Mouse (Mus musculus): ENCODE results near the gene Notch1.

Notch1 gene

DNA sequence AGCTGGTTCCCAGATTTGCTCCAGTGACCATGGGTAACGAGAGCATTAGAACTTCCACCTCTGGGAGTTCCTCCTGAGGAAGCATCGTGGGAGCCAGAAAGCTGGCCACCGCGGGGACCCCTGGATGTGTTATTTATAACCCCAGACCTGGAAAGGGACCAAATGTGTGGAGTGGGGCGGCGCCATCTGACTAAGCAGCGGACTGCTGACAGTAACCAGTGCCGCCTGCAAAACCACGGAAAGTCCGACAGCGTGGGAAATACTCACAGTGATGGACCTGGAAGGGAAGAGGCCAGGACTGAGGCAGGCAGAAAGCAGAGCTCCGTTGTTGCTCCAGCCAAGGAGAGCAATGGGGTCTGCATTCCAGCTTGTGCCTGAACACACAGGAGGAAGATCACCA, at the start of gene Notch1:
Notch1 (minus strand) TSS at position 389 of the 400 bp plus-strand sequence.
- peak; percentile 66 for DNase-seq

DNA sequence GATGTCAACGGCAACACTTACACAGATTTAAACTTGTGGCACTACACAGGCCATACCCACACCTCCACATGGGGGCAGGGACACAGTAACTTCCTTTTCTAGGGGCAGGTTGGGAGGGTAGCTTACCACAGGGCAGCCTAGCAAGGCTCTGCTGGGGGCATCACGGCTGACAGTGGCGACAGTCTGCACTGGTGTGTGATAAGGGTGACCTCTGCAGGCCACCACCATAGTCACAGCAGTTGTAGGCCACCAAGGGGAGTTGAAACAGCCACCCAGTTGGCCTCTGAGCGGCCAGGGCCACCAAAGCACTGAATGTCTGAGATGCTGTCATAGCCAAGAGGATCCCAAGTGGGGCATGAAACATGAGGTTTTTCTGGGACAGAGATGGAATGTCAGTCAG, 49.8 kb upstream of the Notch1 start:
- DNase-seq: peak; percentile 82

DNA sequence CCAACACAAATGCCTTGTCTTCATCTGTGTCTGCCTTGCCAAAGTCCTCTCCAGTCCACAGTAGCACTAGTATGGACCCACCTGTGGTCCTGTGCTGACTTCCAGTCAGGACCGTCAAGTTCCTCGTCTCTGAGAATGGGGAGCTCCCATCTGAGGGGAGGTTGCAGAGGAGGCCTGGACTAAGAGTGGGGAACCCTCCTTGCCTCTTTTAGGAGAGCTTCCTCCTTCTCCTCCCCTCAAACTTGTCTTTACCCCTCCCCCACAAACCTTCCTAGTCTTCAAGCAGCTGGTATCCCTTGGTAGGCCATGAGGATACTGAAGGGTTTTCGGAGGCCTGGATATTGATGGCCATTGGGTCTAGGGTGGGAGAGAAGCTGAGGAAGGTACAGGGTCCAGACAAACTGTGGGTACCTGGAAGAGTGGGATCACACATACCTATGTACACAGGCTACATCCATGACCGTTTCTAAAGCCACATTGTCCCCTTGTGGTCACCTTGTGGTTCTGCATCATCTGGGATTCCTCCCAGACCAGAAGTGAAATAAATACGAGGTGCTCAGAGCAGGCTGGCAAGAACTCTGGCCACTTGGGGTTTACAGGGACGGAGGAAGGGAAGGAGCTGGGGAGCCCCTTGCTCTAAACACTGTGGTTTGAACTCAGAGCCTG, 45.0 kb upstream of the Notch1 start:
- peak; percentile 78 for DNase-seq

DNA sequence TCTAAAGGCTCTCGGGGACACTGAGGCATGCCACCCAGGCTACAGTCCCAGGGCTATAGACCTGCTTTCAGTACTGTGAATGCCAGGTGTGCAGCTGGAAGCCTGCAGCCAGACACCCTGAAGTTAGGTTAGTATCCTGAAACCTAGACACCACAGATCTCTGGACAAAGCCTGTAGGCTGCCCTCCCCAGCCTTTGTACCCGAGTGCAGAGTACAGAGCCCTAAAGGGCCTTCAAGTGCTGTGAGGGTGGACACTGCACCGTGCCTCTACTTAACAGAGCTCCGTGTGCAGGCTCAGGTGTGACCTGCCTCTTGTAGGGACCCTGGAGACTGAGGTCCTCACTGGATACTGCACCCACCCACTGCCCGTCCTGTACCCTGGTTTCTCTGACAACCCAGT, 44.0 kb upstream of the Notch1 start:
- DNase-seq: no peak

DNA sequence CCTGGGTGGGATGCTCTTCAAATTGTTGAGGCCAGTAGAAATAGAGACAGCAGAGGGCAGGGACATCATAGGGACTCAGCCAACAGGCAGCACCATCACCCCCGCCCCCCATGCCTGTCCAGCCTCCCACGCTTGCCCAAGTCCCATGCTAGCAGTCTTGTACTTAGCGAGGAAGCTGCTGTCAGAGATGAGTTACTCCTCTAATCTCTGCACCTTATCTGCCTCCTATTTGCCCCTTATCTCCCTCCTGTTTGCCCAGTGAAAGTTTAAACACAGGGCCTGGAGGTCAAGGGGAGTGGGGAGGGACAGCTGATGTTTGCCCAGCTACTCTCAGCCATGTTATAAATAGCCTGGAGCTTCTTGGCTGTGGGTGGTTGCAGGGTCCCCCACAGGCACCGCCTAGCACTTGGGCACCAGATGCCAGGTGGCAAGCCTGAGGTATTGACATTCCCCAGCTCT, 40.1 kb upstream of the Notch1 start:
- peak; percentile 76 for DNase-seq

DNA sequence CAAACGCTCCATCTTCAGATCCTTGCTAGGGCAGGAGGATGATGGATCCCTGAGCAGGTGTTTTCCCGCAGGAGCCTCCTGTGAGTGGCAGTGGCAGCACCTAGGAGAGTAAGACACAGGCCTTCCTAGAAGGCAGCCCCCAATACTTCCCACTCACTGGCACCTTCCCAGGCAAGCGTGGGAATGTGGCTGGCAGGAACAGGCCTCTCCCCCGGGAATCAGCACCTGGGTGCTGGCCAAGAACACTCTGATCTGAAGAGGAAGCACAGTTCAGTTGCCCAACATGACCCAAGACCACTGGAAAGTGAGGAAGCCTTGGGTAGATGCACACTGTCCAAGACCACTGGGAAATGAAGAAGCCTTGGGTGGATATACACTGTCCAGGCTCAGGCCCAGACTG, 38.6 kb upstream of the Notch1 start:
- DNase-seq: peak; percentile 86

DNA sequence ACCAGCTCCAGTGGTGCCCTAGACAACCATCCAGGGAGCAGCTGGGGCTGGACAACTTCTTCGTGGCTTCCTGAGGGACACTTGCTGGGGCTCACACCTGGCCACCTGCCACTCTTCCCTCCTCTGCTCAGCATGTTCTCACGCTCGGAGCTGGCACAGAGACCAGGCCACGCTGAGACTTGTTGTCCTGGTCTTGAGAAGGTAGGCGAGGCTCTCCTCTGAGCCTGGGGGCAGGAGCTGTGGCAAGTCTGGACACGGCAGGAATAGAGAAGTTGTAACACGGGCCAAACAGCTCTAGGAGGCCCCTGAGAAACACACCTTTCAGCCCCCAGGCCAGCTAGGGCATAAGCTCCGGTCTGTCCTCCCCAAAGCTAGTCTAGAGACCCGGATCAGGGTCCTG, 37.4 kb upstream of the Notch1 start:
- DNase-seq: peak; percentile 61

DNA sequence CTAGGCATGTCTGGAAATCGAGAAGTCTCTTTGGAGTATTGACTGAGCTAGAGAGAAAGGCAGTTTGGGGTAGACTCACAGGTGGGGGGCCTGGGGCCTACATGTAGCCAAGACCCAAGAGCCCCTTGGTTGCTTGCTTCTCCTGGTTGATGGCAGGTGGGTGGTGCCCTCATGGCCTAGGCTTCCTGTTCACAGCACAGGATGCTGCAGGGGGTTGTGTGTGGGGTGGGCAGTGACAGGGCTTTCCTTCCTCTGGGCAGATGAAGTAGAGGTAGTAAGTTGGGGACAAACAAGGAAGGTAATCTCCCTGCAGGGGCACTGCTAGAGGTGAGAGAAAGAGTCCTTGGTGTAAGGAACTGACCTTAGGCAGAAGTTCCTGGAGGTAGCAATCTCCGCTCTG, 35.6 kb upstream of the Notch1 start:
- DNase-seq: no peak

DNA sequence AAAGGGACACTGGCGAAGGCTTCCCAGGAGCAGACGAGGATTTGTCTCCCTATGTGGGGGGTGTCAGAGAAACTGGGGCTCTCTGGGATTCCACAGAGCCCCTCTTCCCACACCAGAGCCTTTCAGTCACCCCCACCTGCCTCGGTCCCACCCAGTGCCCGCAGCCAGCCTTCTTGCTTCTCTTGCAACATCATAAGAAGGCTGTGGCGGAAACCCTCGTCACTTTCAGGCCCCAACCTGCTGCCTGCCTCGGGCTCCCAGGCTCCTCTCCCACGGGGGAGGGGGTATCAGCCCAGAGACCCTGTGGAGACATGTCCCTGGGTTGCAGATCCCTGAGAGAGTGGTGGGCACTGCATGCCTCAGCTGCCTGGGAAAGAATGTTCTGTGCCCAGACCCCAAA, 35.0 kb upstream of the Notch1 start:
- no peak for DNase-seq

DNA sequence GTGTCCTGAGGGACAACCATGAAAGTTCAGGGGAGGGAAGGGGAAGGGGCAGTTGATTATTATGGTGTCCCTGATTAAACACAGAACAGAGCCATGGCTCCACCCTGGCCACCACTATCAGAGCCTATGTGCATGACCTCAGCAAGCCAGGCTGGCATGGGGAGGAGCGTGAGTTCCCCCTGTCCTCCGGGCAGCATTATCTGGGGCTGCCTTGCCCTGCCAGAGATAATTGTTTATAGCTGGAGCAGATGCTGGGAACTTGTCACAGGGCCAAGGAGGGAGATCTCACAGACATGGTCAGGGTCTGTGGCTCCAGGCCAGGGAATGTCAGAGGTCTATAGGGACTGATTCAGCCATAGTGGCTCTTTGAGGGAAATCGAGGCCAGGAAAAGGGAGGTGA, 34.3 kb upstream of the Notch1 start:
- DNase-seq: no peak

DNA sequence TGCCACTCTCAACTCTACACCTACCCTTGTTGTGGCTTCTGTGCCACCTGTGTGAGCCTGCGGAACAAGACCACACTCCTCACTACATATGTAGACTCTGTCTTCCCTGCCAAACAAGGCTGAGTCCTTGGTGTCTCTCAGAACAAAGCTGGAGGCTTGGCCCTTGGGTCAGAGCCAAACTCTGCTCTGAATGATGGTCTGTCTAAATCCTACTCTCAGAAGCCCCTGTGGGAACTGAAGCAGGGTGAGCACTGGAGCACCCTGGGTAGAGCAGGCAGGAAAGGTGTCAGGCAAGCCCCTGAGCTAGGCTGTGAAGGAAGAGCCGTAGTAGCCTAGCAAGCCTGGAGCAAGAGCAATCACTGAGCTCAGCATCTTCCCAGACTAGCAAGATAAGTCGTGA, 33.7 kb upstream of the Notch1 start:
- no peak for DNase-seq

DNA sequence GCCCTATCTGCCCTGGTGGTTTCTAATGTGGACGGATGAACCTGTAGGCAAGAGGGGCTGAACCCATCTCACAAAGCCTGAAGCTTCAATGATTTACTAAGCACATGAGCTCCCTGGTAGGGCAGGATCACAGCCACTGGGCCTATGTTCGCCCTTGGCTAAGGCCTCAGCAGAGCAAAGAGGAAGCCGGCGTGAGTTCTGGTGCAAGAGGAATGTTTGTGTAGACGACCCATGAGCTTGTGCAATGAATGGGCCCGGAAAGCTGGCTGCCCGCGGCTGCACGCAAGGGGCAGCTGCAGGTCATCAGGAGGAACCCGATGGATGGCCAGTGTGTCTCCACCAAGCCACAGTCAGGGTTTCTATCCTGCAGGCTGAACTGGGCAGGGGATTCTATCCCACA, 33.3 kb upstream of the Notch1 start:
- peak; percentile 72 for DNase-seq

DNA sequence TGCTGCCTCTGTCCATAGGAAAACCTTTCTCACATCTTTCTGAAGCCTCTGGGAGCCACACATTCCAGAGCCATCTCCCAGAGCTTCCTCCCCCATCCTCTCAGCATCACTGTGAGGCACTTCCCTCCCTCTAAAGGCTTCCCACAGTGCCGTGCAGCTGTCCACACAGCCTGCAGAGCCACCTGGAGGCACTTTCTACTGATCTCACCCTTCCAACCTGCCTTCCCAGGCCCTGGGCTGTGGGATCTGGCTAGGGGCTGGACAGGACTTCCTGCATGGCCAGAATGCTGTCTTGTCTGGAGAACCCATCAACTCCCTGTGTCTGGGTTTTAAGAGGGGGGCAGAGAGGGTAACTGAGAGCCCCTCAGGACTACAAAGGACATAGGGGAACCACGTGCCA, 31.0 kb upstream of the Notch1 start:
- no peak for DNase-seq

DNA sequence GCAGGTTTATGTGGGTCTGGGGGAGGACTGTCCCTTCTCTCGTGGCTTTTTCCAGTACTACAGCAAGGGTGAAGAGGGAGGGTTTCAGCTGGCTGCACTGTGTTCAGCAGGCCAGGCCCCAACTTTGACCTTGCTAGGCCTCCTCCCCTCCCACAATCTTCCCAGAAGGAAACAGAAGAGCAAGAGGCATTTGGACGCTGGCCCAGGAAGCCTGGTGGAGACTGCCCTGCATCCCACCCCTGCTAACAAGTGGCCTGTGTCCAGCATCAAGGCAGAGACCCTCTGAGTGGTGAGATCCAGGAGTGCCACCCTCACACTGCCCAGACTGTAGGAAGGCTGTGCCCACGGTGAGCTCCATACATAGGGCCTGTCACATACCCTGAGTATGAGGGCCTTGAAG, 27.8 kb upstream of the Notch1 start:
- DNase-seq: peak; percentile 69

DNA sequence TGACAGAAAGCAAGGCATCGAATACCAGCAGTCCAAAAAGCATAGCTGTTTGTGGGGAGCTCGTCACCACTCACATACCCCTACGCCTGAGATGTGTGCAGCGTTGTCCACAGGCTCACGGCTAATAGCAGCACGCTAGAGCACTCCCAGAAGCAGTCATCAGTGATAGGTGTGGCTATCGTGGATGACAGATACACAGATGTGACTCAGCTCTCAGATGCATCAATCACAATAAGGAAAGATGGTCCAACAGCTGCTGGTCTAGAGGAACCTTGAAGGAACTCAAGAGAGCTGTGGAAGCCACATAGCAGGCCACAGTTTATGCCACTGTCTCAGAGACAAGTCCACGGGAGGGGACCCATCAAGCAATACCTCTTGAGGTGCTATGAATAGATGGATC, 27.3 kb upstream of the Notch1 start:
- DNase-seq: no peak

DNA sequence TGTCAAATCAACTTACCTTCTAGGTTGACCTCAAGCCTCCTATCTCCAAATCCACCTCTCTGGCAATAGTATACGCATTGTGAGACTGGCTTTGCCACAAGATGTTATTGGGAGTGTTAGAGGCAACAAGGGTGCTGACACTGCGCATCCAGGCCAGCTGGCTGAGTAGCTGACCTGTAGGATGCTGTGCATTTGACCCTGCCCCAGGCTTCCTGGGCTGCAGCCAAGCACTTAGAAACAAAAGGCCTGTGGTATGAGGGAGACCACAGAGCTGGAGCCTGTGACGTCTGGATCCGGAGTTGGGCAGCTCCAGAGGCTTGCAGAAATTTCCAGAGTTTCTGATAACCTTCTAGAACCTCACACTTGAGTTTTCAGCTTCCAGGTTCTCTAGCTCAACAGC, 26.7 kb upstream of the Notch1 start:
- DNase-seq: peak; percentile 59

DNA sequence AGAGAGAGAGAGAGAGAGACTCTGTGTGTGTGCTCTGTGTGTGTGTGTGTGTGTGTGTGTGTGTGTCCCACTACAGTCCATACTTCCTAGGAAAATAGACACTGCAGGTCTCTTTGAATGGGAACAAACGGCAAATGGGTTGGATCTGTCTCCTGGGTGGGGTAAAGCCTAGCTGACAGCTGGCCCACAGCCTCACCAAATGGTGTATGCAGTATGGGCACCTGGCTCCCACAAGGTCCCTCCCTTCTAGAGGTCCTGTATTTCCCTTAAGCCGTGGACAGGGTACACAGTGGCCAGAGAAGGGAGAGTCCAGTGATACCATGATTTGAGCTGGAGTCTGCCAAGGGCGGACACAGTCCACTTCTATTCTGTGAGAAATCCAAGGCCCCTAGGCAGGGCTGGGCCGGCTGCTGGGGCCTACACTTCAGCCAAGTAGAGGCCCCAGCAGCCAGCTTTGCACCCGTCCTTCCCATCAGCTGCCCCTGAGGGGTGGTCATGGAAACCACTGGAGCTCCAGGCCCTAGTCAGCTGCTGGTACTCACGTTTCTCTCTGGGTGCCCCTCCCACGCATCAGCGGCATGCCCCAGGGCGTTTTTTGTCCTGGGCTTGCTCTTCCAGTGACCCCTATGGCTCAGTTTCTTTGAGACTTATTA, 24.9 kb upstream of the Notch1 start:
- no peak for DNase-seq

DNA sequence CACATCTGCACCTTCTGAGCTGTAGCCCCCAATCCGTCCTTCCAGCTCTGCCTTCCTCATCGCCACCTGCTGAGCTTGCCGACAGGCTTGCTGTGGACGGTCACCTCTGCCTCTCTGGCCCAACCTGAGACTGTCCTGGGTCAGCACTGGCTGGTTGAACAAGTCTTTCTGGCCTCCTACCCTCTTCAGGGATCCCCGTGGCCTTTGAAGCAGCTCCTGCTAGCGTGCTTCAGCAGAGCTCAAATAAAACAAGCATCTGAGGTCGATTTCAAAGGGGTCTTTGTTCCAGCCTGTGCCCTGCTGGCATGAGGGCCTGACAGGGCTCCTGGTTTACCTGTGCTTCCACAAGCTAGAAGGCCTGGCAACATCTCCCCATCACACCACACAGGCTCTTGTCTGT, 24.3 kb upstream of the Notch1 start:
- DNase-seq: no peak

DNA sequence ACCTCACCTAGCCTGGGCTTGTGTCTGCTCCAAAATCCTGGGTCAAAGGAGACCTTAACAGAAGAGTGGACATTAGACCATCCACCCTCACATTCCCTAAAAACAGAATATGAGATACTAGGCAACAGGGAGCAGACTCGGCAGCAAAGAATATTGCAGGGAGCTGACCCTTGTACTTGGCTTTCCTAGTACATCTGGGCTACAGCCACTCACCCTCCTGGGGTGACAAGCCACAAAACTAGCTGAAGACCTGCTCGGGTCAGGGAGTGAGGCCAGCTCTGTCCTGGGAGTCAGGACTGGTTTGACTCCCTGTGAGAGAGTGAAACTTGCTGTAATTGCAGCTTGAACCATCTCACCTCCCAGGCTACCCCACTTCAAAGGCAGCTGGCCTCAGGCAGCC, 23.1 kb upstream of the Notch1 start:
- no peak for DNase-seq

DNA sequence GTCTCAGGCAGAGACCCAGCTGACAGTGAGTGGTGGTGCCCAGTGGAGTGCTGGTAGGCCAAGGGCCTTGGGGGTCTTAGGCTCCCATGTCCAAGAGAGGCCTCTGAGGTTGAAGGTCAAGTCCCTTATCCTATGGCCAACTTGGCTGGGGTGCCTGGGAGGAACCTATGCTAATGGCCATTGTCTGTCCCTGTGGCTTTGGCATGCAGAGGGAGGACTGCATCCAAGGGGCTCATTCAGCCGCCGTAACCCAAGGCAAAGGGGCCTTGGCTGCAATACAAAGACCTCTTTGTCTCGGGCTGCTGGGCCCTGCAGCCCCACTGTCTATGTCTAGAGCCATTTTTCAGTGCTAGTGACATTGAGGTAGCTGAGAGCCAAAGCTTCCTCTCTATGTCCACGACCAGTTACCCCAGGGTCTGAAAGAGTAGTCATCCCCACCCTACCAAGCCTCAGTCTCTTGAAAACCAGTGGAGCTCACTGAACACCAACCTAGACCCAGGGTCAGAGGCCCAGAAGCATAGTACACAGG, 19.1 kb upstream of the Notch1 start:
- no peak for DNase-seq

DNA sequence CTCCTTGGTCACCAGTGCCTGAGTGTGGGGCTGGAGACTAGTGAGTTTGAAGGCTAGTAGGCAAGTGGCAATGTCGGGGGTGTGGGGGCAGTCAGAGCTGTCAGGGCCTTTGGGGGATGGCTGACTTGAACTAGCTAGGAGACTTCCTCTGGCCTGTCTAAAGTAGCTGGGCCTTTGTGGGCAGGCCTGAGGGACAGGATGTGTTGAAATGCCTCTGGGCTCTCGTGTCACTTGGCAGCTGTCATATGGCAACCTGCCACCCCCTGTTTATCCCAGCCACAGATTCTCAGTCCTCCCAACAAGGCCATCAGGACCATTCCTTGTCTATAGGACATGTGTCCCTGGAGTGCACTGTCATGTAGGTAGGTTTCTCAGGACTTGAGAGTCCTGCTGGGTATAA, 18.2 kb upstream of the Notch1 start:
- DNase-seq: peak; percentile 91

DNA sequence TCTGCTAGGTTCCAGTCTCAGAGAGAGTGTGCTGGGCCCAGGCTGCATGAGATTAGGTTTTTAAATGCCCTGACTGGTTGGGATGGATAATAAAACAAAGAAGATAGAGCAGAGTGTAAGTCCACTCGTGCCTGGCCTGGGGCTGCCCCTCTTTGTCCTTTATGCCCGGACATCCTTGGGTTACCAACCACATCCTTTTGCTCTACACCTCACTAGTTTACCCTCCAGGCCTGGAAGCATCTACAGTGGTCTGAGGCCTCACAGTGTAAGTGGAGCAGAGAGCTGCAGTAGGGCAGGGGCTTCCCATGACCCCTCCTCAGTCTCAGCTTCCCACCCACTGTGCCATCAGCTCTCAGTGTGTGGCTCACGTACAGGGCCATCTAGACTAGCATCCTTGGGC, 17.7 kb upstream of the Notch1 start:
- no peak for DNase-seq

DNA sequence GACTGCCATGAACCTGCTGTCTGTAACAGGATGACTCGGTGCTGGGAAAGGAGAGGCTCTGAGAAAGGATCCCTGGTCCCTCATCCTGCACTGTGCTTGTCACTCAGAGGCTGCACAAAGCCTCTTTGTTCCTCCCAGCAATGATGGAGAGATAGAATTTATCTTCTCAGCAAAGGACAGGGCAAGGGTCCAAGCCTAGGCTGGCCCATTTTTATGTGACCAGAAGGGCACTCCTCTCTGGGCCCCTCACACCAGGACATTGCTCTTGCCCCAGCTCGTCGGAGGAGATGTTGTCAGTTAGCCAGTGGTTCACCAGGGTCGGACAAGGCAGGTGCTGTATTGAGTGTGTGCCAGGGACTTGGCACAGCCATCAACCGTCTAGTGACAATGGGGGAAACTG, 16.8 kb upstream of the Notch1 start:
- DNase-seq: no peak

DNA sequence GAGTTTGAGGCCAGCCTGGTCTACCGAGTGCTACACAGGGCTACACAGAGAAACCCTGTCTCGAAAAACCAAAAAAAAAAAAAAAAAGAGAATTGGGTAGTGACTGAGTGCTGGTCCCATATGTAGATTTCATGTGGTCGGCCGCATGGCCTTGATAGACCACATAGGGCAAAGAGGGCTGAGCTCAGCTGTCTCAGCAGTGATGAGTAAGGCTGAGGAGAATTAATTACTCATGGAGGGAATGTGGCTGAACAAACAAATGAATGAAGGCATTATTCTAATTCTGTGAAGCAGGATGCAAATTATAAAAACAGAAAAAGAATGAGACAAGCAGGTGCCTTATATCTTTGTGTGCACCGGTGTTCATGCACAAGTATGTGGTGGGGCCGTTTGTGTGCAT, 15.4 kb upstream of the Notch1 start:
- DNase-seq: no peak

DNA sequence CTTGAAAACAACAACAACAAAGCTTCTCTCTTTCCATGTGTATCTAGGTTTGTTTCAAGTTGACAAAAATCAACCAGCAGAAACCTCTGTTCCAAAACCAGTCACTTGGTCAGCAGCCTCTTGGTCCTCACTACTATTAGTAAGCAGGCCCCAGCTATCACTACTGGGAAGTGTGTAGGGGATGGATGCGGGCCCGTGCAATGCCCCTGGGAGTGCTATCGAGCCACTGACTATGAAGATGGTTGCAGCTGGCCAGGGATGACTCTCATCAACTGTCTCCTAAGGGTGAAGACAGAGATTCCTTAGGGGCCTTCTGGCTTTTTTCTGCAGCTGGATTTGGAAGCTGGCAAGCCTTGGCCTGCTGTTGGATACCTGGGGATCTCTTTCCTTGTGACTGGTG, 13.4 kb upstream of the Notch1 start:
- DNase-seq: no peak
